Mouse (Mus musculus) embryonic stem cell, embryonic (primary cell): Measurements from ENCODE around the gene Hes2.

Experiments used
- CTCF ChIA-PET, 4 experiments: fragments of 300-600 bp in 2 of 4; fragments of 350-600 bp in 2 of 4; sonication (Branson Sonifier 250); formaldehyde crosslinking; loops; one replicate each; lab custom pipeline; 2022; ENCODE audit warnings: inconsistent platforms in 2 of 4; lab: Charles Lee
- POLR2A ChIA-PET, 4 experiments: fragments of 300-600 bp in 2 of 4; fragments of 350-600 bp in 2 of 4; sonication (Branson Sonifier 250); formaldehyde crosslinking; loops; one replicate each; lab custom pipeline; 2022; ENCODE audit warnings: antibody characterized with exemption in 4 of 4, inconsistent platforms in 1 of 4; lab: Charles Lee

Hes2 gene

DNA sequence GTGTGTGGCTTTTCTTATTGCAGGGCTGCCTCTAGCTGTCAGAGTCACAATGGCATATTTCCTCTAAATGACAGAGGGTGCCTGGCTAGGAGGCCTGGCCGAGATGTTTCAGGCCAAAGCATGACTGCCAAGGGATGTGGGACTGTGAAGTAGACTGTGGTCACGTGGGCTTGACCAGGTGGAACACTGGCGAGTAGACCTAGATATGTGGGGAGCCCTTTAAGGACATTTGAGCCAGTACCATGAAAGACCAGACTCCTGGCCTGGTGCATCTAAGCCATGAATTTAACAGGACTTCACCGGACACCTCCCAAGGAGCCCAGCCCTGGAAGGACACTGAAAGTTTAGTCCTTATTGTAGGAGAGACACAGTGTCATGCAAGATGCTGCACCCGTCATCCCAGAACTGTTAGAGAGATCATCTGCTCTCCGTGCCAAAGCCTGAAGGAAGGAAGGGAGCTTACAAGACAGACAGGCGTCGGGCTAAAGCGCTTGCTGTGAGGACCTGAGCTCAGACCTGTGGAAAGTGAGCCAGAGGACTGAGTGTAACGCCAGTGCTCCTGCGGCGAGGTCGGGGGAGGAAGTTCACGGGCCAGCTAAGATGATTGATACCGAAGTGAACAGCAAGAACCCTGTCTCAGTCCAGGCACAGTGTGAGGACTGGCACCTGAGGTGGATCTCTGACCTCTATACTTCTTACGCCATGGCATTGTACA is 21.4 kb downstream of the Hes2 start:
- CTCF ChIA-PET, result interaction anchor here in 1 of 4 experiments (0.8 kb wide), 1 partner anchor 14 kb away, joined by 3 read pairs; no protein-coding TSS in a partner anchor
- POLR2A ChIA-PET, result interaction anchor here in 2 of 4 experiments (0.6 to 1.0 kb wide), 4 partner anchors 8 to 289 kb away, joined by 3 read pairs; partner anchors contain the start of gene Rpl22 (in 1 of the 2)

DNA sequence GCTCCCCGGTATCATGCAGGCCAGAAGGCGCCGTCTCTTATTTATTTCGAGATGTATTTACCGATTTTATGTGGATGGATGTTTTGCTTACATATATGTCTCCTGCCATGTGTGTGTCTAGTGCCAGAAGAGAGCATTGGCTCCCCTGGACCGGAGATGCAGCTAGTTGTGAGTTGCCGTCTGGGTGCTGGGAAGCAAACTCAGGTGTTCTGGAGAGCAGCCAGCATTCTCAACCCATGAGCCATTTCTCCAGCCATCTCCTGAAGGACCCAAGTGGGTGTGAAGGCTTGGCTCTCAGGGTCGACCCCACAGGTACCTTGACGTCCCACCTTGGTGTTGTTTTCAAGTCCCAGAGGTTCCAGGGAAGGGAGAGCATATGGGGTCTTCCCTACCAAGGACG is 23.5 kb downstream of the Hes2 start:
- ChIA-PET POLR2A (interaction anchor here in 1 of 4 experiments (0.6 to 0.9 kb wide), 2 partner anchors 28 to 93 kb away, joined by 3 read pairs; no protein-coding TSS in a partner anchor), CTCF (interaction anchor here in 2 of 4 experiments (0.5 to 1.4 kb wide), 5 partner anchors 9 to 159 kb away, joined by 3 to 7 read pairs (median 3); no protein-coding TSS in a partner anchor)

DNA sequence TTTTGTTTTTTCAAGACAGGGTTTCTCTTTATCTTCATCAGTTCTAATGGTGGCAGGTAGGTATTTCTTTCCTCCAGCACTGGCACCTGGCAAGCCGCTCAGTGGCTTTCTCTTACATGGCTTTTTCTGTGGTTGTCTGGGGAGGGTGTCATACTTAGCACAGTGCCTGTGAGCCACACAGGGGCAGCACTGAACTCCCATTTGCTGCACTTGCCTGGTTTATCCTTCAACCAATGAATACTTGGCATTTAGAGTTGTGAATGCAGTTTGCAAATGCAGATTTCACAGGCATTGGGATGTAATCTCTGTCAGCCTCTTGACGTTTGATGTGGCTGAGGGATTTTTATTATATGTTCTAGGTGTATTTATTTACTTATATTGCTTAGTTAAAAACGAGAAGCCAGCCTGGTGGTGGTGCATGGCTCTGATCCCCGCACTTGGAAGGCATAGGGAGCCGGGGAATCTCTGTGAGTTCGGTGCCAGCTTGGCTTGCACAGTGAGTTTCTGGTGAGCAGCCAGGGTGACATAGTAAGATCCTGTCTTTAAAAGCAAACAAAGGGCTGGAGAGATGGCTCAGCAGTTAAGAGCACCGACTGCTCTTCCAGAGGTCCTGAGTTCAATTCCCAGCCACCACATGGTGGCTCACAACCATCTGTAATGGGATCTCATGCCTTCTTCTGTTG is 25.8 kb downstream of the Hes2 start:
- ChIA-PET POLR2A (interaction anchor here in 2 of 4 experiments (1.1 to 4.0 kb wide), 12 partner anchors 7 to 110 kb away, joined by 3 to 27 read pairs (median 5); partner anchors contain the start of gene Acot7 (in 1 of the 2)), CTCF (interaction anchor here (0.6 to 5.3 kb wide), 28 partner anchors 10 to 307 kb away, joined by 3 to 72 read pairs (median 6); partner anchors contain the start of gene Rnf207 (in 1 of the 4))

DNA sequence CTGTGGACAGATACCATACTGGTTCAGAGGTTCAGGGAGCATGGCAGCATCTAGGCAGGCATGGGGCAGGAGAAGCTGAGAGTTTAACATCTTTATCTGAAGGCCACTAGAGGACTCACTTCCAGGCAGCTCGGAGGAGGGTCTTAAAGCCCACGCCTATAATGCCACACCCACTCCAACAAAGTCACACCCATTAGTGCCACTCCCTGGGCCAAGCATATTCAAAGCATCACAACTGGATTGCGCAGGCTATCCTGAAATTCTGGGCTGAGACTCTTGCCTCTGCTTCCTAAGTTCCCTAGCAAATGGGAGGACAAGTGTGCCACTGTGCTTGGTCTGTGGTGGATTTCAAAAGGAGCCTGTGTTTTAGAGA is 26.5 kb downstream of the Hes2 start:
- ChIA-PET POLR2A (interaction anchor here (0.5 to 4.3 kb wide), 36 partner anchors 8 to 331 kb away, joined by 3 to 27 read pairs (median 4); partner anchors contain the start of genes Acot7 (in 2 of the 4), Rnf207 (in 2 of the 4), Dnajc11 (in 1 of the 4) and Espn (in 1 of the 4)), CTCF (interaction anchor here (0.6 to 5.3 kb wide), 37 partner anchors 9 to 323 kb away, joined by 3 to 72 read pairs (median 5); partner anchors contain the start of genes Camta1 (in 1 of the 4) and Rnf207 (in 1 of the 4))

DNA sequence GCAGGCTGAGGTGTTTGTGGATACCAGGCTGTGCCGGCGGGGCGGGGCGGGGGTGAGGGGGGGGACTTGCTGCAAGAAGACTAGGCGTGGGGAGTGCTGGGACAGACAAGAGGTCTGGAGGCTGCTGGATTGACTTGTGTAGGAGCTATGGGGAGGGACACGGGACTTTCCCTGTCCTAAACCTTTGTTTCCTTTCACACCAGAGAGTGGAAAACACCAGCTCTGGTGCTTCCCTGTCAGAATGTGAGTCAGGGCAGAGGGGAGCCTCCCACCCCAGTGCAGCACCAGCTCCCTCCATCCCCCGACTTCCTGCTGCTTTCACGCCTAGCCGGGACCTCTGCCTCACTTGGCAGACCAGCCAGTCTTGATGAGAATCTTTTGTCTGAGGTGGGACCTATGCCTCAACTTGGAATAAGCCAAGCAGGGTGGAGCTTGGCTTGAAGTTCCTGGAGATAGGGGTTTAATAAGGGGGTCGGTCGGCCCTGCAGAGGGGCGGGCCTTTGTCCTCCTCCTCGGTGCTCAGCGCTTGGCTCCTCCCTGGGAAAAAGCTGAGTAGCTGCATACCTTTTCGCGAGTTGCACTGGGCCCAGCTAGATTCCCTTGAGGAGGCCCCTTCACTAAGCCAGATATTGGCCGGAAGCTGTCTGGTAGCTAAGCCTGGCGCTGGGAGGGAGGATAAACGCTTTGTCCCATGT is 27.0 kb downstream of the Hes2 start:
- CTCF ChIA-PET, result interaction anchor here (0.5 to 5.3 kb wide), 49 partner anchors 9 to 1523 kb away, joined by 3 to 72 read pairs (median 4); partner anchors contain the start of genes Camta1 (in 1 of the 4) and Rnf207 (in 1 of the 4)

DNA sequence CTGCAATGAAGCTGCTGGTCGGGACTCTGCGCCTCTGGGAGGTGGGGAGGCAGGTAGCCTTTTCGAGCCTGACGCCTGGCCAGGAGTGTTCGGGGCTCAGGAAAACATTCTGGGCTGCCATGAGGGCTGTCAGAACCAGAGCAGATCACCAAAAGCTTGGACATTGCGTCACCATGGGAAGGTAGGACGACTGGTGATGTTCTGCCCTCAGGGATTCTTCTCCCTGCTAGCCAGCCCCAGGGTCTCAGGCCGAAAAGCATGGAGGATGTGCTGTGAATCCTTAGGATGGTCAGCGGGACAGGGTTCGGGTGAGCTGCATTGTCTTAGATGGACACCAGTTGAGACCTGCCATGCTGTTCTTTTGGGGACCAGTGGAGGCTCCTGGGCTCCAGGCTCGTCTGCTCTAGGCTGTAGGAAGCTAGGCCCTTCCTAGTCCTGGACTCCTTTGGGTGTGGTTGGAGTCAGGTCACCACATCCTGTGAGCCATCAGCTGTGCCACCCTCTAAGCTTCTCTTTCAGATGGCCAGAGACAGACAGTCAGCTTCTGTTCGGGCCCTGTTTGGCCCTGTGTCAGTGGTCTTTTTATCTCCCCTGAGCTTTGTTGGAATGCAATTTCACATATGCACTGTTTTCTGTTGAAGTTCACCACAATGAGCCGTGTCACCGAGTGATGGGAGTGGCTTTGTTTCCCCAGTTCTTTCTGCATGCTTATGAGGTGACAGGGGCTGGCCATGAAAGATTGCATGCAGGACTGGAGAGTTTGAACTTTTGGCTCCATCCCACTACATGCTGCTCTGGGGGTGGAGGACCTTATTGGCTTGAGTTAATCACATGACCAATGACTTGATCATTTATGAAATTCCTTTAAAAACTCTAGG is 27.8 kb downstream of the Hes2 start:
- CTCF ChIA-PET, result interaction anchor here (0.5 to 5.3 kb wide), 38 partner anchors 8 to 1523 kb away, joined by 3 to 72 read pairs (median 5); partner anchors contain the start of gene Rnf207 (in 1 of the 4)
- POLR2A ChIA-PET, result interaction anchor here (0.5 to 4.3 kb wide), 35 partner anchors 8 to 1268 kb away, joined by 3 to 27 read pairs (median 4); partner anchors contain the start of genes Acot7 (in 3 of the 4), Hes2 (in 1 of the 4), Rnf207 (in 1 of the 4) and Zbtb48 (in 1 of the 4)

More for the DNA sequence above, 27.0 kb downstream of the Hes2 start:
- POLR2A ChIA-PET, result interaction anchor here (0.5 to 4.3 kb wide), 44 partner anchors 8 to 1269 kb away, joined by 3 to 27 read pairs (median 4); partner anchors contain the start of genes Acot7 (in 2 of the 4), Rnf207 (in 2 of the 4), Dnajc11 (in 1 of the 4) and Espn (in 1 of the 4)

DNA sequence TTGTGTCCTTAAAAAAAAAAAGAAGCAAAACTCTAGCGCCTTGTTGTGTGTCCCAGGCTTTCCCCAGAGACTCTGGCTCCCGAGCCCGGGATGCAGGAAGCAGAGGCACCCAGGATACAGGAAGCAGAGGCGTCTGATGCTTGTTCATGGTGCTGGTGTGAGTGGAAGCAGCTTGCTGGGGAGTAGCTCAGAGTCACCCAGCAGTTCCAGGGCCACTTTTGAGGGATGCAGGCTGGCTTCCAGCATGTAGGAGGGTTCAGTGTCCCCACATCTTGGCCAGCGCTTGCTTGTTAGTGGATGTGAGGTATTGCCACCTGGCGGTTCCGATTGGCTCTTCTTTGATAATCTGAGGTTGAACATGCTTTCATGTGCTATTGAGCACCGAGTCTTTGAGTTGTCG is 28.5 kb downstream of the Hes2 start:
- POLR2A ChIA-PET, result interaction anchor here (0.5 to 4.3 kb wide), 15 partner anchors 8 to 239 kb away, joined by 3 to 27 read pairs (median 5); partner anchors contain the start of gene Acot7 (in 3 of the 4)
- CTCF ChIA-PET, result interaction anchor here (0.5 to 5.3 kb wide), 18 partner anchors 10 to 247 kb away, joined by 3 to 72 read pairs (median 4); no protein-coding TSS in a partner anchor

DNA sequence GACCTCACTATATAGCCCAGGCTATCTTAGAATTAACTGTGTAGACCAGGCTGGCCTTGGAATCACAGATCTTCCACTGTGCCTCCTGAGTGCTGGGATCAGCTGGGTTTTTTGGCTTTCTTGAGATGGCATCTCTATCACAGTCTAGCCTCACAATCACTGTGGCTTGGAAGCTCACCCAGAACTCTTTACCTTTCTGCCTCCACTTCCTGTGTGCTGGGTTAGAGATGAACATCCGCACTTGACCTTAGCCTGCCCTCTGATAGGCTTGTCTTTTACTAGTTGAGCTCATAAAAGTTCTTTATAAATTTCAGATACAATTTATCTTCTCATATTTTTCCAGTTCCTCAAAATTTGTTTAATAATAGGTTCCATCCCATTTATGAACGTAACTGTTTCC is 30.0 kb downstream of the Hes2 start:
- POLR2A ChIA-PET, result interaction anchor here in 3 of 4 experiments (0.6 to 4.3 kb wide), 13 partner anchors 9 to 1233 kb away, joined by 3 to 20 read pairs (median 3); partner anchors contain the start of gene Acot7 (in 3 of the 3)
- CTCF ChIA-PET, result interaction anchor here (0.6 to 5.3 kb wide), 8 partner anchors 13 to 395 kb away, joined by 3 to 72 read pairs (median 3); no protein-coding TSS in a partner anchor

DNA sequence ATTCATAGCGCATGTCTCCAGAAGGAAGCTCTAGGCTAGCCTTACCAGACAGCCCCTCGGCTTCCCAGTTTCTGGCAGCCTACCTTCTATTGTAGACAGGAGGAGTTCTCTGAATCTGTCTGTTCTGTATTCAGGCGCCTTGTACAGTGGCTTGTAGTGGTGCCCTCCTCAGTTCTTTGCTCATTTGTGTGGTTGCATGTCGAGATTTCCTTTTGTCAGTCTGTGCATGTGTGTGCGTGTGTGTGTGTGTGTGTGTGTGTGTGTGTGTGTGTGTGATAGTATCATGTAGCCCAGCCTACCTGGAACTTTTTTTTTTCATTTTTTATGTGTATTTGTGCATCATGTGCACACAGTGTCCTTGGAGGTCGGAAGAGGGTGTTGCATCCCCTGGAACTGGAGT is 30.4 kb downstream of the Hes2 start:
- ChIA-PET CTCF (interaction anchor here (0.6 to 5.3 kb wide), 4 partner anchors 13 to 86 kb away, joined by 3 to 72 read pairs (median 3); no protein-coding TSS in a partner anchor), POLR2A (interaction anchor here in 2 of 4 experiments (0.6 to 4.3 kb wide), 7 partner anchors 9 to 74 kb away, joined by 3 to 20 read pairs (median 3); partner anchors contain the start of gene Acot7 (in 2 of the 2))

DNA sequence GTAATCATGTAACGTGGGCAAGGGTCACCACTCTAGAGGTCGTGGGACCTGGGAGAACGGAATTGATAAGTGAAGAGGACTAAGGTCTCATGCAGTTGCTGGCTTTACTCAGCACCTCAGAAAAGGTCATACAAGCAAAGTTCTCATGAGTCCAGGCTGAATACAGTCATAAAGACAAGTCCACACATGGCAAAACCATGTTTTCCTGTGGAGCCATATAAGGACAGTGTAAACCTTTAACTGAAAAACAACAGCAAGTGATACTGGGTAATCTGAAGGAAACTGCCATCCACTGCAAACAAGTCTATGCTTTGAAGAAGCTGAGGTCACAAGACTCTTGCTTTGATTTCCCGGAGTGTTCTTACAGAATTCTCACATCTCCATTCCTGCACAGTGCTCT is 31.0 kb downstream of the Hes2 start:
- ChIA-PET POLR2A (interaction anchor here in 2 of 4 experiments (0.6 to 1.8 kb wide), 7 partner anchors 12 to 301 kb away, joined by 3 to 7 read pairs (median 5); partner anchors contain the start of gene Acot7 (in 2 of the 2)), CTCF (interaction anchor here in 2 of 4 experiments (0.6 to 1.6 kb wide), 7 partner anchors 17 to 129 kb away, joined by 3 to 9 read pairs (median 4); partner anchors contain the start of gene Rnf207 (in 1 of the 2))

DNA sequence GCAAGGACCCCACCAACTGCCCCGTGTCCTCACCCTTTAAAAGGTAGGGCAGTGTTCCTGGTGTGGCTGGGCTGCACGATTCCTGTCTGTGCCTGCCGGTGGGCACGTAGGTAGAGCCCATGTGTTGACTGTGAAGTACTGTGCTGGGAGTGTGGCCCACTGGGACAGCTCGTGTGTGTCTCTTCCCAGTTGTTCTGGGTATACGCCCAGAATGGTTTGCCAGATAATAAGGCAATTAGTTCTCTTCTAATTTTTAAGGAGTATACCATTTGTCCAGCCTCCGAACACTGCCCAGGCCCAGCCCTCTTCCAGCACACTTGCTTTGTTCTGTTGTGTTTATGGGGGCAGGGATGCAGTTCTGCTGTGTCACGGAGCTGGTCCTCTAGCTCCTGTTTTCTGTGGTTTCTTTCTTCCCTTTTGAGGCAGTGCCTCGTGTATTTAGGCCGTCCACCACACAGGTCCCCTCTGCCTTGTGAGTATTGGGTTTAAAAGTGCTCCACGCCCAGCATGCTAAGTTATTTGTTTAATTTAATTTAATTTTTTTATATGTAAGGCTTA is 31.5 kb downstream of the Hes2 start:
- POLR2A ChIA-PET, result interaction anchor here in 2 of 4 experiments (0.6 to 1.8 kb wide), 8 partner anchors 12 to 301 kb away, joined by 3 to 7 read pairs (median 5); partner anchors contain the start of gene Acot7 (in 2 of the 2)
- CTCF ChIA-PET, result interaction anchor here in 2 of 4 experiments (0.6 to 1.6 kb wide), 7 partner anchors 17 to 128 kb away, joined by 3 to 9 read pairs (median 4); partner anchors contain the start of gene Rnf207 (in 1 of the 2)

DNA sequence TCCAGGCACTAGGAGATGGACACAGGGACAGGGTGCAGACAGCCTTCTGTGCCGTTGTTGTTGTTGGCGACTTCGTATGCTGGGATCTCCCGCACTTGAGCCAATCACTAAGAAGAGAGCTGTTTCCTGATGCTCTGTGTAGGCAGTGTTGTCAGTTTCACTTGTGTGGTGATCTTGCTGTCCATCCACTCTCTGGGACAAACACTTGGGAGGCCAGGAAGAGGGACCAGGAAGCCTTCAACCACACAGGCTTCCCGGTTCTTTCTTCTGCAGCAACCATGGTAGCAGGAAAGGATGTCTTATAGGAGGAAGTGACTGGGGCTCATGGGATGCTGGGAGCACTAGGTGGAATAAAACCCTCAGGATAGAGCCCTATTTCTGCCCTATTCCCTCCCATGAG is 32.0 kb downstream of the Hes2 start:
- ChIA-PET CTCF (interaction anchor here in 2 of 4 experiments (0.8 to 1.6 kb wide), 6 partner anchors 18 to 128 kb away, joined by 3 to 9 read pairs (median 4); partner anchors contain the start of gene Rnf207 (in 1 of the 2)), POLR2A (interaction anchor here in 2 of 4 experiments (1.0 to 1.8 kb wide), 8 partner anchors 11 to 288 kb away, joined by 3 to 7 read pairs (median 4); partner anchors contain the start of gene Acot7 (in 2 of the 2))

DNA sequence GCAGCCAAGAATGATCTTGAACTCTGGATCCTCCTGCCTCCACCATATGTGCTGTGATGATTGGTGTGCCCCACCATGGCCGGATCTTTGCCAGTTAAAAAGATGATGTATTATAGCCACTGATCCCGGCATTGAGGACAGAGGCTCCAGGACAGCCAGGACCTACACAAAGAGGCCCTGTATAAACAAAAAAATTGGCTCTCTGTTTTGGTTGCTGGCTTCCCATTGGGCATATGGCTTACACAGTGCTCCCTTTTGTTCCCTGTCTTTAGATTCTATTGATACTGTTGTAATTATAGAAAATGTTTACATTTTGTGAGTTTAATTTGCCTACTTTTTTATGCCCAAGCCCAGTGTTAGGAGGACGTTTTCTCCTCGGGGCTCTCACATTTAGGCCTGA is 33.9 kb downstream of the Hes2 start:
- CTCF ChIA-PET, result interaction anchor here in 1 of 4 experiments (0.6 kb wide), 1 partner anchor 191 kb away, joined by 3 read pairs; no protein-coding TSS in a partner anchor

DNA sequence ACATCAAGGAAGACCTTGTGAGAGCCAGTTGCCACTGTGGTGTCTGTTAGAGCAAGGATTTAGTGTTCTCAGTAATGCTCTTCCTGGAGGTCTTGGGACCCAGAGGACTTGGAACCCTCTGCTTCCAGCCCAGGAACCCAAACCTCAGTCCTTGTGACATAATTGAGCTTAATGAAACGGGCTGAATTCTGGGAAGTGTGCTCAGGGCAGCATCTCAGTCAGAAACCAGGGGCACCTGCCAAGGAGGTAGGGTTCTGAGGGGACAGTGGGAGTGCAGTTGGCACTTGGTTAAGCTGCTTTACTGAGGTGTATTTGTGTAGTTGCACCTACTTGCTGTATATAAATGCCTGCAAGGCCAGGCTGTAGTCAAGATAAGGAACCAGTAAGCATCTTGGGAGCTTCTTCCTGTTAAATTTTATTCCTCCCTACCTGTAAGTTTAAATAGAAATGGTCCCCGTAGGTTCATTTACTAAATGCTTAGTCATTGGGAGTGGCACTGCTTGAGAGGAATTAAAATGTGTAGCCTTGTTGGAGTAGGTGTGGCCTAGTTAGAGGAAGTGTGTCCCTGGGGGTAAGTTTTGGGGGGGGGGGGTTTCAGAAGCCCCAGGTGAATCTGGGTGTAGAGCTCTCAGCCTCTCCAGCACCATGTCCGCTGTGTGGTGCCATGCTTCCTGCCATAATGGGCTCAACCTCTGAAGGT is 36.0 kb downstream of the Hes2 start:
- ChIA-PET POLR2A (interaction anchor here (0.5 to 3.4 kb wide), 15 partner anchors 8 to 103 kb away, joined by 3 to 27 read pairs (median 4); partner anchors contain the start of gene Acot7 (in 1 of the 4)), CTCF (interaction anchor here (0.5 to 3.0 kb wide), 10 partner anchors 9 to 916 kb away, joined by 3 to 8 read pairs (median 4); partner anchors contain the start of gene Acot7 (in 1 of the 4))

More for the DNA sequence above, 33.9 kb downstream of the Hes2 start:
- POLR2A ChIA-PET, result interaction anchor here in 1 of 4 experiments (1.3 to 1.9 kb wide), 2 partner anchors 20 to 89 kb away, joined by 3 to 4 read pairs; no protein-coding TSS in a partner anchor
